Mouse (Mus musculus) thymus, adult 2 months (tissue): ENCODE results near the gene Zkscan3. TPM values are rescaled to one million over a fixed set of nuclear protein-coding genes. Genes with fewer than 3 reads are reported as not detected.
A peak's percentile ranks its signal among the peaks of the same experiment; 100 is the strongest.

Experiments used
- DNase-seq: peaks from one replicate; pipeline ENCODE4 v3.0.0; 2021
- H3K27ac ChIP-seq: fragments of 200-500 bp; 2 replicates; pipeline ENCODE4 v1.5.1; 2012; ENCODE audit warnings: low read length, control low read depth; ENCODE audit not compliant: control insufficient read depth, insufficient read depth
- H3K27me3 ChIP-seq: fragments of 200-500 bp; 2 replicates; pipeline ENCODE4 v1.6.1; 2012; ENCODE audit warnings: mild to moderate bottlenecking, low read length, moderate library complexity, mixed read lengths; ENCODE audit not compliant: control insufficient read depth, insufficient read depth
- H3K36me3 ChIP-seq: fragments of 200-500 bp; 2 replicates; pipeline ENCODE4 v1.6.1; 2012; ENCODE audit warnings: mild to moderate bottlenecking, low read length, moderate library complexity; ENCODE audit not compliant: control insufficient read depth, insufficient read depth
- H3K4me1 ChIP-seq: fragments of 200-500 bp; replicated peaks from 2 replicates; pipeline ENCODE4 v1.6.1; 2012; ENCODE audit warnings: low read length; ENCODE audit not compliant: control insufficient read depth, insufficient read depth
- H3K4me3 ChIP-seq: fragments of 200-500 bp; 2 replicates; pipeline ENCODE4 v1.5.1; 2012; ENCODE audit warnings: mild to moderate bottlenecking, low read length, control low read depth, moderate library complexity; ENCODE audit not compliant: control insufficient read depth, insufficient read depth
- CTCF ChIP-seq: fragments of 200-500 bp; IDR thresholded peaks from 2 replicates; pipeline ENCODE4 v1.5.1; 2012; ENCODE audit warnings: mild to moderate bottlenecking, control low read depth, low read length, moderate library complexity, borderline replicate concordance; ENCODE audit not compliant: control insufficient read depth, poor library complexity, insufficient read depth; ENCODE audit errors: extremely low read depth
- POLR2A ChIP-seq: fragments of 200-500 bp; IDR thresholded peaks from 2 replicates; pipeline ENCODE4 v1.6.1; 2012; ENCODE audit warnings: mild to moderate bottlenecking, low read length, control low read depth, moderate library complexity; ENCODE audit not compliant: control insufficient read depth, poor library complexity, insufficient read depth; ENCODE audit errors: extremely low read depth
- WGBS: fragments of 180-500 bp; shearing (Covaris S2); methylation state at CpG from one replicate; pipeline ENCODE4 v1.1.7; 2018; 5-methylcytosine and 5-hydroxymethylcytosine counted together
- polyA plus RNA-seq: library from polyadenylated mRNA; depleted of rRNA; stranded (reverse); fragments of >200 nt; gene quantifications from 2 replicates; pipeline ENCODE4 v1.2.3, GENCODE M21; 2012; rRNA removed

The Zkscan3 gene
- 24.8 and 30.4 TPM in 2 replicates for polyA plus RNA-seq

- peak; percentile 59; the same call in 1 of the 2 replicates for TF ChIP-seq POLR2A
- TF ChIP-seq CTCF: 0 out of 2 replicates have a peak, but pooled peaks have one; percentile 14
- no peak within 1 kb of the TSS for H3K27ac ChIP-seq
- H3K27me3 ChIP-seq: no peaks in the 10 kb centered on the region
- under 1% methylated on average over 35 of the region's 35 CpGs for WGBS
- no peaks in the 10 kb centered on the region for H3K36me3 ChIP-seq
- DNase-seq: peak; percentile 83
- H3K4me1 ChIP-seq: peaks cover 2% of the 10 kb centered on the region; the same call in 1 of the 2 replicates
- peak within 1 kb of the TSS; percentile 78 for H3K4me3 ChIP-seq
These were observed at the start of gene Zkscan3 for GRCm38 (mm10) chr13:21402287-21402846. Gene Zkscan3 (minus strand): TSS chr13:21402755.

GRCm38 (mm10) chr13:21447856-21448614 lies 45.5 kb upstream of the Zkscan3 start:
- H3K27ac ChIP-seq: no peak overlapping the region
- TF ChIP-seq CTCF (no peak), POLR2A (no peak)
- H3K4me1 ChIP-seq: no peaks in the 10 kb centered on the region
- no peak overlapping the region for H3K4me3 ChIP-seq
- 94% methylated on average over 16 of the region's 16 CpGs for WGBS
- DNase-seq: no peak
- H3K27me3 ChIP-seq: no peaks in the 10 kb centered on the region
- peaks cover 23% of the 10 kb centered on the region for H3K36me3 ChIP-seq

GRCm38 (mm10) chr13:21446796-21447195 lies 44.2 kb upstream of the Zkscan3 start:
- H3K4me1 ChIP-seq: no peaks in the 10 kb centered on the region
- H3K27ac ChIP-seq: no peak overlapping the region
- 95% methylated on average over 9 of the region's 9 CpGs for WGBS
- no peaks in the 10 kb centered on the region for H3K27me3 ChIP-seq
- H3K36me3 ChIP-seq: peaks cover 23% of the 10 kb centered on the region
- no peak for DNase-seq
- H3K4me3 ChIP-seq: no peak overlapping the region
- TF ChIP-seq CTCF: no peak
- no peak for TF ChIP-seq POLR2A

- Histone ChIP-seq H3K36me3 (peaks cover 13% of the 10 kb centered on the region), H3K4me1 (peaks cover 3% of the 10 kb centered on the region), H3K4me3 (peak overlapping the region; percentile 94), H3K27ac (peak overlapping the region; percentile 53; the same call in 1 of the 2 replicates), H3K27me3 (no peaks in the 10 kb centered on the region)
- no peak for DNase-seq
- WGBS: 33% methylated on average over 10 of the region's 10 CpGs
- TF ChIP-seq CTCF (no peak), POLR2A (no peak)
These were observed 38.6 kb upstream of the Zkscan3 start for GRCm38 (mm10) chr13:21441207-21441572.

GRCm38 (mm10) chr13:21440503-21441206 lies 38.1 kb upstream of the Zkscan3 start, which contains the start of gene Pgbd1:
Gene Pgbd1 (minus strand): TSS chr13:21441058.
- DNase-seq: peak; percentile 63

GRCm38 (mm10) chr13:21435476-21435875 lies 32.9 kb upstream of the Zkscan3 start:
- 87% methylated on average over 4 of the region's 4 CpGs for WGBS
- Histone ChIP-seq H3K4me1 (peaks cover 3% of the 10 kb centered on the region), H3K4me3 (no peak overlapping the region), H3K27me3 (no peaks in the 10 kb centered on the region), H3K27ac (no peak overlapping the region), H3K36me3 (no peaks in the 10 kb centered on the region)
- DNase-seq: no peak
- no peak for TF ChIP-seq POLR2A
- TF ChIP-seq CTCF: no peak

More at GRCm38 (mm10) chr13:21440503-21441206, 38.1 kb upstream of the Zkscan3 start, which contains the start of gene Pgbd1:
- no peak for TF ChIP-seq POLR2A
- TF ChIP-seq CTCF: 0 out of 2 replicates have a peak, but pooled peaks have one; percentile 13
- H3K4me3 ChIP-seq: peak within 1 kb of the TSS; percentile 94
- H3K4me1 ChIP-seq: peaks cover 3% of the 10 kb centered on the region
- WGBS: 1% methylated on average over 32 of the region's 32 CpGs
- peaks cover 9% of the 10 kb centered on the region for H3K36me3 ChIP-seq
- peak within 1 kb of the TSS; percentile 53 for H3K27ac ChIP-seq
- no peaks in the 10 kb centered on the region for H3K27me3 ChIP-seq
